Mouse (Mus musculus): Measurements from ENCODE around the gene Sycp2. TPM values are rescaled to one million over a fixed set of nuclear protein-coding genes. Genes with fewer than 3 reads are reported as not detected.

The Sycp2 gene
- polyA plus RNA-seq (2012; ENCODE audit: insufficient read depth, insufficient read length, missing spikeins) = 0.21 TPM in 1 of 2 replicates, not detected in the other

DNA sequence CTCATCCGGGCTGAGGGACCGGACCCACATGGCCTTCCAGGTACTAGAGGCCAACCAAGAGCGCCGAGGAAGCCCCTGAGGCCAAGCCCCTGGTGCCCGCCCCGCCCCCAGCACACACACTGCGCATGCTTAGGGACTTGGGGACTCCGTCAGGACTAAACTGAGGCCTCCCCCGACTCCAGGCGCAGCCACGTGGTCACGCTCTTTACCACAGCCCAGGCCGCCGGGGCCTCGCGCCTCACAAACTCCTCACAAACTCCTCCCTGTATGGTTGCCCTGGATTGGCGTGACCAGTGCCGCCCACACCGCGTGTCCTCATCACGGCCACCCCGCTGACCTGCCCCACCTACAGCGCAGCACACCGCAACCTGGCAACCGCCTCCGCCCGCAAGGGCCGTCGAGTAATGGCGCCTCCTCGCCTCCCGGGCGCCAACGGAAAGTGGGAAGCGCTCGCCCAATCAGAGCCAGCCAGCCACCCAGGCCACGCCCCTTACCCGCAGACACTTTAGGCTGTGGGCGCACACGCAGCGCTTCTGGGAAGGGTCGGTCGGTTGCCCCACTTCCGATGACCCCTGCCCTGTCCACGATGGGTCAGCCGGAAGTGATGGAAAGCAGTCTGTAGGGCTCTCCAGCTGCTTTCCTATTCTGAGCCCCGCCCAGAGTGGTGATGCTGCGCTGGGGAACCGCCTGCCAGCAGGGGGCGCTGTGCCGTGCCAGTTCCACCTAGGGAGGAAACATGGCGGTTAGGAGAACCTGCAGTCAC lies at the start of gene Sycp2:
Sycp2 (minus strand) TSS at position 633 of the 763 bp plus-strand sequence.
- H3K4me1 ChIP-seq (ENCODE audit: control insufficient read depth, insufficient read depth, low read length) = no peaks in the 10 kb centered on the region
- TF ChIP-seq POLR2A (IDR thresholded peaks at IDR 0.05; ENCODE audit: borderline replicate concordance, low read depth, low read length) (no peak), CTCF (IDR thresholded peaks at IDR 0.05; ENCODE audit: low read depth, low read length) (no peak)
- H3K4me3 ChIP-seq (ENCODE audit: insufficient read depth, low read length) = no peak within 1 kb of the TSS
- no peak within 1 kb of the TSS for H3K27ac ChIP-seq (ENCODE audit: insufficient read depth, low read depth, low read length)

GRCm38 (mm10) chr2:178454664-178455516 lies 47.4 kb upstream of the Sycp2 start:
- no peak for TF ChIP-seq POLR2A (IDR thresholded peaks at IDR 0.05; ENCODE audit: borderline replicate concordance, low read depth, low read length)
- TF ChIP-seq CTCF (IDR thresholded peaks at IDR 0.05; ENCODE audit: low read depth, low read length) = no peak
- Histone ChIP-seq H3K27ac (ENCODE audit: insufficient read depth, low read depth, low read length) (no peak overlapping the region), H3K4me3 (ENCODE audit: insufficient read depth, low read length) (no peak overlapping the region), H3K4me1 (ENCODE audit: control insufficient read depth, insufficient read depth, low read length) (no peaks in the 10 kb centered on the region)

- TF ChIP-seq CTCF (IDR thresholded peaks at IDR 0.05; ENCODE audit: low read depth, low read length) (no peak), POLR2A (IDR thresholded peaks at IDR 0.05; ENCODE audit: borderline replicate concordance, low read depth, low read length) (no peak)
Measured at GRCm38 (mm10) chr2:178450961-178451360, 43.5 kb upstream of the Sycp2 start.

GRCm38 (mm10) chr2:178450236-178450635 lies 42.8 kb upstream of the Sycp2 start:
- H3K27ac ChIP-seq (ENCODE audit: insufficient read depth, low read depth, low read length) = no peak overlapping the region
- TF ChIP-seq CTCF (IDR thresholded peaks at IDR 0.05; ENCODE audit: low read depth, low read length) (no peak), POLR2A (IDR thresholded peaks at IDR 0.05; ENCODE audit: borderline replicate concordance, low read depth, low read length) (no peak)
- H3K4me3 ChIP-seq (ENCODE audit: insufficient read depth, low read length) = no peak overlapping the region
- no peaks in the 10 kb centered on the region for H3K4me1 ChIP-seq (ENCODE audit: control insufficient read depth, insufficient read depth, low read length)

More at GRCm38 (mm10) chr2:178450961-178451360, 43.5 kb upstream of the Sycp2 start:
- no peak overlapping the region for H3K4me3 ChIP-seq (ENCODE audit: insufficient read depth, low read length)
- H3K27ac ChIP-seq (ENCODE audit: insufficient read depth, low read depth, low read length) = no peak overlapping the region
- no peaks in the 10 kb centered on the region for H3K4me1 ChIP-seq (ENCODE audit: control insufficient read depth, insufficient read depth, low read length)

DNA sequence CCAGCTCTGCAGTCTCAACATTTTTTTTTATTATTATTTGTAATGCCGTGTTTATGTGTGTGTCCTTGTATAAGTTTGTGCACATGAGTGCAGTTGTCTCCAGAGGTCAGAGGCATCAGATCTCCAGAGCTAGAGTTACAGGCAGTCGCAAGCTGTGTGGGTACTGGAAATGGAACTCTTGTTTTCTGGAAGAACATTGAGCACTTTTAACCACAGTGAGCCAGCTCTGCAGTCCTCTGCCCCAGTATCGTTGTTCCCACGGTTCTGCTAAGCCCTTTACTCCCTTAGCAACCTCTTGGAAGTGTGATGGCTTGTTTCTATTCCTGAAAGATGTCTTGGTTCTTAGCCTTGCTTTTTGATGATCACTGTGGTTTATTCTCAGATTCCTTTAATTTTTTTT lies 41.9 kb upstream of the Sycp2 start:
- TF ChIP-seq POLR2A (IDR thresholded peaks at IDR 0.05; ENCODE audit: borderline replicate concordance, low read depth, low read length) (no peak), CTCF (IDR thresholded peaks at IDR 0.05; ENCODE audit: low read depth, low read length) (no peak)
- Histone ChIP-seq H3K4me3 (ENCODE audit: insufficient read depth, low read length) (no peak overlapping the region), H3K4me1 (ENCODE audit: control insufficient read depth, insufficient read depth, low read length) (no peaks in the 10 kb centered on the region), H3K27ac (ENCODE audit: insufficient read depth, low read depth, low read length) (no peak overlapping the region)

DNA sequence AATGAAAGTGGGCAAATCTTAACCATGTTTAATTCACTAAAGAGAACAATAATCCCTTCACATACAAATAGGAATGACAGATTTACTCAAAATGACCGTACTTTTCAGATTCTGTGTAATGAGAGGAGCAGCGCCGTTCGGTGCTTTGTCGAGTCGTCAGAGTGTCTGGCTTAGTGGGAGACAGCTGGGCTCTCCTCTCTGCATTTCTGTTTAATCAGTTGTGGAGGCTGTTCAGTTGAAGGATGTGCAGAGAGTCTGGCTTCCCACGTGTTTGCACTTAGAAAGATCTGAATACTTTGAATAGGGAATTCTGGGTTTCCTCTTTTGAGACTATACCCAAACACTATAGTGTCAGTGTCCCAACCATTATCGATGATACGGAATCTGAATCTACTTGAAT lies 29.8 kb upstream of the Sycp2 start:
- TF ChIP-seq POLR2A (IDR thresholded peaks at IDR 0.05; ENCODE audit: borderline replicate concordance, low read depth, low read length) (no peak), CTCF (IDR thresholded peaks at IDR 0.05; ENCODE audit: low read depth, low read length) (no peak)
- Histone ChIP-seq H3K4me1 (ENCODE audit: control insufficient read depth, insufficient read depth, low read length) (no peaks in the 10 kb centered on the region), H3K4me3 (ENCODE audit: insufficient read depth, low read length) (no peak overlapping the region), H3K27ac (ENCODE audit: insufficient read depth, low read depth, low read length) (no peak overlapping the region)

DNA sequence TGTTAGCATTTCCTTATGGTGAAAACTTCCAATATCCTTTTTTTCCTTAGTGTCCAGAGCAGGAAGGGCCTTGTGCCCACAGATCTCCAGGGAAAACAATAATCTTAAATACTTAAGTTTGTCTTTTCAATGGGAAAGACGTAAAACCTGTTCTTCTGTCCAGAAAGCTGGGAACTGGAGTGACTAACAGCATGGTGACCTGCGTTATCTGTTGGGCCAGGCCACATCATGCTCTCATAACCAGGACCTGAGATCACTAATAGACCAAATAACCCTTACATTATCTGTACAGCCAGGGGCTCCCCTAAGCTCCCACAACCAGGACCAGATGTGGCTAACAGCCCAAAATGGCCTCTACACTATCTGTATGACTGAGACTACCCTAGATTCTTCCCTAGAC lies 26.4 kb upstream of the Sycp2 start:
- Histone ChIP-seq H3K27ac (ENCODE audit: insufficient read depth, low read depth, low read length) (no peak overlapping the region), H3K4me1 (ENCODE audit: control insufficient read depth, insufficient read depth, low read length) (no peaks in the 10 kb centered on the region), H3K4me3 (ENCODE audit: insufficient read depth, low read length) (no peak overlapping the region)
- TF ChIP-seq POLR2A (IDR thresholded peaks at IDR 0.05; ENCODE audit: borderline replicate concordance, low read depth, low read length) (no peak), CTCF (IDR thresholded peaks at IDR 0.05; ENCODE audit: low read depth, low read length) (no peak)

DNA sequence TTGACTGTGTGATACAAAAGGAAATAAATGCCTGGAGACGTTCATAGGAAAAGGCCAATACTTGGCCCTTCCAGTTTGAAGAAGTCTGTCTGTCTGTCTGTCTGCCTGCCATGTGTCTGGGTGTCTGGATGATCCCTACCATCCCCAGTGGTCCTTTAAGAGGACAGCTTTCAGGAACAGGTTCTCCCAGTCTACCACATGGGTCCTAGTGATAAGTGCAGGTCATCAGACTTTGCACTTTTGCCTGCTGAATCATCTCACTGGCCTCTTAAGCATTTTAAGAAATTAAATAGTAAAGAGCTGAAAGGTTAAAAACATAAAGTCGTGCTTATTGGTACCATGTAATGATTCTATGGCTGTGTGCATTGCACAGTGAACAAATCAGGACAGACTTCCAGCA lies 26.0 kb upstream of the Sycp2 start:
- Histone ChIP-seq H3K4me3 (ENCODE audit: insufficient read depth, low read length) (no peak overlapping the region), H3K27ac (ENCODE audit: insufficient read depth, low read depth, low read length) (no peak overlapping the region), H3K4me1 (ENCODE audit: control insufficient read depth, insufficient read depth, low read length) (no peaks in the 10 kb centered on the region)
- no peak for TF ChIP-seq CTCF (IDR thresholded peaks at IDR 0.05; ENCODE audit: low read depth, low read length)
- TF ChIP-seq POLR2A (IDR thresholded peaks at IDR 0.05; ENCODE audit: borderline replicate concordance, low read depth, low read length) = no peak

DNA sequence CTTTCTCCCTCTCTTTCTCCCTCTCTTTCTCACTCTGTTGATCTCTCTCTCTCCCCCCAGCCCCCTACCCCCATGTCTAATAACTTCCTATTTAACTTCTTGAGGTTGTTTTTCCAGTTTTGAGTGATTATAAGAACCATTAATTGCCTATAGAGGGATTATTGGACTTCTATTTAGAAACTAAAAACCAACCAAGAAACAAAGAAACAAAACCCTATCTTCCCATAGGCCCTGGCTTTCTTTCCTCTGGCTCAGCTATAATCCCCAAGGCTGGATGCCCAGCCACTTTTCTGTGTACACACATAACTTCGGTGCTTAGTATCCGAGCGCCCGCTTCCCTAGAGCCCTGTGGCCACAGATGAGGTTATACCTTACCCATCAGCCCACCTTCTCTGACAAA lies 22.7 kb upstream of the Sycp2 start, which contains the start of gene Cdh26:
Cdh26 (plus strand) TSS at position 301 of the 400 bp plus-strand sequence.
- TF ChIP-seq CTCF (IDR thresholded peaks at IDR 0.05; ENCODE audit: low read depth, low read length) (no peak), POLR2A (IDR thresholded peaks at IDR 0.05; ENCODE audit: borderline replicate concordance, low read depth, low read length) (no peak)
- Histone ChIP-seq H3K4me1 (ENCODE audit: control insufficient read depth, insufficient read depth, low read length) (no peaks in the 10 kb centered on the region), H3K27ac (ENCODE audit: insufficient read depth, low read depth, low read length) (no peak within 1 kb of the TSS), H3K4me3 (ENCODE audit: insufficient read depth, low read length) (no peak within 1 kb of the TSS)

- Histone ChIP-seq H3K4me3 (ENCODE audit: insufficient read depth, low read length) (no peak overlapping the region), H3K27ac (ENCODE audit: insufficient read depth, low read depth, low read length) (no peak overlapping the region), H3K4me1 (ENCODE audit: control insufficient read depth, insufficient read depth, low read length) (no peaks in the 10 kb centered on the region)
- TF ChIP-seq POLR2A (IDR thresholded peaks at IDR 0.05; ENCODE audit: borderline replicate concordance, low read depth, low read length) (no peak), CTCF (IDR thresholded peaks at IDR 0.05; ENCODE audit: low read depth, low read length) (no peak)
Measured at GRCm38 (mm10) chr2:178429426-178429825, 21.9 kb upstream of the Sycp2 start.

Data from bone marrow macrophage, adult 2 months (primary cell).